22 mouse cellular contexts compared by ENCODE assay signal in the genomic region with DNA sequence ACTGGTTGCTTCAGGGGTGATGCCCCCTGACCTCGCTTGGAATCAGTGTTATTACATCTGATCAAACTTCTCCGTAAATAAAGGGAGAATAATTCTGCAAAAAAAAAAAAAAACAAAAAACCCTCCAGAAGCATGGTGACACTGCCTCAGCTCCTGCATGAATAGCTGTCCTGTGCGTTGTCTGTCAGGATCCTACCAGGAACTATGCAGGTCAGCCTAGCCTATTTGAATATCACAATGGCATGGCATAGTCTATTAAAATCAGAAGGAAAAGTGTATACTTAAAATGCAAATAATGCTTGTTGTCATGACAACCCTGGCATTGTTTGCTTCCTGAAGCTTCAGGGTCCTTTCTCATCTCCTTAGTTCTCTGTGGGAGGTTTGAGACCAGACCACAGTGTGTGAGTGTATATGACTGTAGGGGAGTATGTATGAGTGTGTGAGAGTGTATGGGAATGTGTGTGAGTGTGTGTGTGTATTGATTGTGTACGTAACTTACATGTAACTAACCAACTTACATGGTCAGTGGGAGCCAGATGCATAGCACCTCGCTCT.
DNase-seq lines count a peak whose midpoint lies in the region; ATAC-seq and TF ChIP-seq lines count a peak whose summit lies in the region.
"Had no signal": no experiment of that assay in that cellular context is flagged by ENCODE, and none has a peak within 500 bp of the region (broad histone marks: within the 10 kb centered on the region; RNA-seq: fewer than 3 reads in every experiment).

No protein-coding gene starts in this region.

- no peak overlapping the region for H3K4me3 ChIP-seq in hindbrain, embryonic 10.5 days
- no peak overlapping the region for H3K4me3 ChIP-seq in hindbrain, postnatal 0 days (ENCODE audit: low read length)
- no peak overlapping the region for H3K4me3 ChIP-seq in hindbrain, embryonic 12.5 days
- H3K4me3 ChIP-seq in midbrain, embryonic 14.5 days (replicated peaks; ENCODE audit: low read depth, low read length): no peak overlapping the region
- H3K4me3 ChIP-seq: heart, embryonic 10.5 days; kidney, embryonic 15.5 days; layer of hippocampus, adult 2 months; limb, embryonic 10.5 days; liver, embryonic 13.5 days; neural tube, embryonic 15.5 days; stomach, embryonic 15.5 days had no signal

- peaks cover 73% of the 10 kb centered on the region for H3K4me1 ChIP-seq in hindbrain, embryonic 10.5 days (replicated peaks)
- peaks cover 14% of the 10 kb centered on the region; the same call in 1 of the 2 replicates for H3K4me1 ChIP-seq in hindbrain, postnatal 0 days (ENCODE audit: insufficient read depth, low read length)
- H3K4me1 ChIP-seq in hindbrain, embryonic 12.5 days: peaks cover 51% of the 10 kb centered on the region
- H3K4me1 ChIP-seq in midbrain, embryonic 14.5 days (ENCODE audit: control insufficient read depth, insufficient read depth, low read length): peaks cover 37% of the 10 kb centered on the region

- H3K27ac ChIP-seq in hindbrain, embryonic 10.5 days: peak overlapping the region; percentile 72
- no peak overlapping the region for H3K27ac ChIP-seq in hindbrain, postnatal 0 days
- H3K27ac ChIP-seq in hindbrain, embryonic 12.5 days: peak overlapping the region; percentile 35
- H3K27ac ChIP-seq in midbrain, embryonic 14.5 days (replicated peaks; ENCODE audit: low read depth, low read length): peak overlapping the region; percentile 20; the same call in 1 of the 2 replicates
- H3K27ac ChIP-seq: heart, embryonic 10.5 days; kidney, embryonic 15.5 days; layer of hippocampus, adult 2 months; limb, embryonic 10.5 days; liver, embryonic 13.5 days; neural tube, embryonic 15.5 days; stomach, embryonic 15.5 days had no signal

- H3K9ac ChIP-seq in hindbrain, postnatal 0 days (replicated peaks; ENCODE audit: low read length): no peak overlapping the region
- H3K9ac ChIP-seq in hindbrain, embryonic 12.5 days: no peak overlapping the region
- no peak overlapping the region for H3K9ac ChIP-seq in midbrain, embryonic 14.5 days (replicated peaks; ENCODE audit: low read length)
- H3K9ac ChIP-seq: kidney, embryonic 15.5 days; liver, embryonic 13.5 days; neural tube, embryonic 15.5 days; stomach, embryonic 15.5 days had no signal

- 57% methylated on average over 5 of the region's 5 CpGs for WGBS in hindbrain, embryonic 10.5 days
- 40% methylated on average over 5 of the region's 5 CpGs for WGBS in hindbrain, postnatal 0 days
- 39% methylated on average over 5 of the region's 5 CpGs for WGBS in hindbrain, embryonic 12.5 days
- 18% methylated on average over 5 of the region's 5 CpGs for WGBS in midbrain, embryonic 14.5 days

- H3K36me3 ChIP-seq in hindbrain, embryonic 10.5 days: peaks cover 7% of the 10 kb centered on the region
- peaks cover 5% of the 10 kb centered on the region; the same call in 1 of the 2 replicates for H3K36me3 ChIP-seq in hindbrain, postnatal 0 days (ENCODE audit: insufficient read depth, low read length)
- 0 out of 2 replicates have a peak, but pooled peaks cover 3% of the 10 kb centered on the region for H3K36me3 ChIP-seq in hindbrain, embryonic 12.5 days
- 0 out of 2 replicates have a peak, but pooled peaks cover 2% of the 10 kb centered on the region for H3K36me3 ChIP-seq in midbrain, embryonic 14.5 days (ENCODE audit: control insufficient read depth, insufficient read depth, low read length)
- H3K36me3 ChIP-seq: kidney, embryonic 15.5 days; limb, embryonic 10.5 days; stomach, embryonic 15.5 days had no signal

- no peak overlapping the region for H3K4me2 ChIP-seq in hindbrain, postnatal 0 days (ENCODE audit: low read depth, low read length)
- H3K4me2 ChIP-seq in hindbrain, embryonic 12.5 days (replicated peaks): no peak overlapping the region
- no peak overlapping the region for H3K4me2 ChIP-seq in midbrain, embryonic 14.5 days (ENCODE audit: low read length)
- H3K4me2 ChIP-seq: kidney, embryonic 15.5 days; liver, embryonic 13.5 days; neural tube, embryonic 15.5 days; stomach, embryonic 15.5 days had no signal

- no peaks in the 10 kb centered on the region for H3K27me3 ChIP-seq in hindbrain, embryonic 10.5 days (ENCODE audit: insufficient read depth, poor library complexity, severe bottlenecking)
- H3K27me3 ChIP-seq in hindbrain, postnatal 0 days (ENCODE audit: insufficient read depth, low read length): no peaks in the 10 kb centered on the region
- H3K27me3 ChIP-seq in hindbrain, embryonic 12.5 days: no peaks in the 10 kb centered on the region
- H3K27me3 ChIP-seq in midbrain, embryonic 14.5 days (ENCODE audit: control insufficient read depth, insufficient read depth, low read length): no peaks in the 10 kb centered on the region
- H3K27me3 ChIP-seq: CH12.LX; kidney, embryonic 15.5 days; liver, embryonic 13.5 days; neural tube, embryonic 15.5 days; stomach, embryonic 15.5 days had no signal

- H3K9me3 ChIP-seq in hindbrain, embryonic 10.5 days: no peaks in the 10 kb centered on the region
- no peaks in the 10 kb centered on the region for H3K9me3 ChIP-seq in hindbrain, postnatal 0 days (ENCODE audit: low read length)
- H3K9me3 ChIP-seq in hindbrain, embryonic 12.5 days (replicated peaks): no peaks in the 10 kb centered on the region
- H3K9me3 ChIP-seq in midbrain, embryonic 14.5 days (ENCODE audit: control insufficient read depth, low read length): no peaks in the 10 kb centered on the region
- H3K9me3 ChIP-seq: heart, embryonic 10.5 days; kidney, embryonic 15.5 days; limb, embryonic 10.5 days; liver, embryonic 13.5 days; neural tube, embryonic 15.5 days; stomach, embryonic 15.5 days had no signal

- TF ChIP-seq CTCF in hindbrain, postnatal 0 days (IDR thresholded peaks at IDR 0.05; ENCODE audit: low read depth): no peak

- peak; percentile 24 for DNase-seq in embryo, embryonic 10 days (ENCODE audit: low spot score)
- no peak for DNase-seq in embryo, embryonic 9.5 days (ENCODE audit: extremely low spot score)
- peak; percentile 19 for DNase-seq in hindbrain, embryonic 10.5 days (ENCODE audit: low spot score)
- DNase-seq in hindbrain, postnatal 0 days (ENCODE audit: low spot score): no peak
- peak; percentile 75 for DNase-seq in midbrain, embryonic 14.5 days
- no peak for DNase-seq in kidney, adult 18-20 months
- no peak for DNase-seq in kidney, postnatal 36 days
- DNase-seq: adrenal gland, postnatal 14 days; cerebellum, adult 9-11 months; gastrocnemius, postnatal 10 days; liver, embryonic 13.5 days; lung, postnatal 36 days; right cerebral cortex, adult 18-20 months; thymus, postnatal 36 days had no signal

- ATAC-seq in hindbrain, postnatal 0 days: no peak
- ATAC-seq in hindbrain, embryonic 12.5 days (ENCODE audit: low FRiP score): peak; percentile 43; the same call in 1 of the 2 replicates
- ATAC-seq in midbrain, embryonic 14.5 days (ENCODE audit: low FRiP score, low TSS enrichment): peak; percentile 55; the same call in 1 of the 2 replicates

Comparison
In these comparisons a context has a peak if more than half of its experiments do, and no peak if none do; other contexts are left out.
1. DNase-seq: peak in embryo, embryonic 10 days (single experiment), hindbrain, embryonic 10.5 days (single experiment) and midbrain, embryonic 14.5 days (single experiment); none in embryo, embryonic 9.5 days (single experiment), hindbrain, postnatal 0 days (single experiment), kidney, adult 18-20 months (single experiment) and kidney, postnatal 36 days (0 of 2).